Comparison of ENCODE assay signal across 24 mouse cellular contexts in the genomic region with DNA sequence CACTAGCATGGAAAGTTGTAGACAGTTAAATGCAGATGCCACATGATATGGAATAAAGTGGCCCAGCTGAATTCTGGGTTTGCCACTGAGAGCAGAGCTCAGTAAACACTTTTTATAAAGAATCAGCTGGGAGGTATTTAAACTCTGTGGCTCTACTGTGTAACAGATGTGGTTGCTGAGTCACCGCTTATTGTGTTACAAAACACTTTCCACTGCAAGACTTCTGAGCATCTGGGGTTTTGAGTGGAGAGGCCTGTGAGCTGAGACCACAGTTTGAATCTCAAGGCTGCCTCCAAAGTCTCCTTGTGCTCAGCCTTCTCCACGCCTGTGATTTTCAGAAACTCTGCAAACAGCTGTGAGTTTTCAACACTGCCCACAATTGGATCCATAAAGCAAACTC.
DNase-seq lines count a peak whose midpoint lies in the region; ATAC-seq and TF ChIP-seq lines count a peak whose summit lies in the region.
"Had no signal": no experiment of that assay in that cellular context is flagged by ENCODE, and none has a peak within 500 bp of the region (broad histone marks: within the 10 kb centered on the region; RNA-seq: fewer than 3 reads in every experiment).

No protein-coding gene starts in this region.

- no peaks in the 10 kb centered on the region for H3K4me1 ChIP-seq in lung, embryonic 14.5 days (ENCODE audit: insufficient read depth)
- 0 out of 4 replicates have a peak, but pooled peaks cover 0 to 2% of the 10 kb centered on the region in 2 experiments for H3K4me1 ChIP-seq in CH12.LX (ENCODE audit: control insufficient read depth in 1 of 2, insufficient read depth in 2 of 2)
- H3K4me1 ChIP-seq in stomach, postnatal 0 days (replicated peaks; ENCODE audit: control insufficient read depth, insufficient read depth): no peaks in the 10 kb centered on the region
- H3K4me1 ChIP-seq: forebrain, embryonic 15.5 days; heart, embryonic 13.5 days; limb, embryonic 13.5 days; midbrain, embryonic 12.5 days had no signal

- peak; percentile 14 for DNase-seq in layer of hippocampus, adult 11-12 months (ENCODE audit: low spot score)
- no peak for DNase-seq in layer of hippocampus, adult 9-10 months (ENCODE audit: low spot score)
- peak; percentile 2 for DNase-seq in lung, embryonic 14.5 days
- DNase-seq in lung, postnatal 10 days: no peak
- DNase-seq in CH12.LX (ENCODE audit: extremely low read depth): no peak
- DNase-seq in fibroblast of lung, adult 2 months (ENCODE audit: low read depth): peak; percentile 1
- DNase-seq in stomach, postnatal 0 days (ENCODE audit: low spot score): no peak
- DNase-seq in lung, postnatal 4 days: no peak
- DNase-seq: adrenal gland, postnatal 25 days; cerebellum, adult 11-12 months; cerebellum, postnatal 25 days; embryo, embryonic 11 days; gastrocnemius, postnatal 10 days; heart, postnatal 36 days; kidney, adult 8-10 months; kidney, postnatal 14 days; thymus, postnatal 25 days had no signal

- TF ChIP-seq EP300 in CH12.LX (IDR thresholded peaks at IDR 0.05; ENCODE audit: low read length): no peak
- TF ChIP-seq EP300 in stomach, postnatal 0 days (optimal IDR thresholded peaks at IDR 0.05): no peak

- H3K9ac ChIP-seq in lung, embryonic 14.5 days: no peak overlapping the region
- H3K9ac ChIP-seq in CH12.LX (ENCODE audit: insufficient read depth, low read depth): peak overlapping the region; percentile 45; the same call in 1 of the 2 replicates
- H3K9ac ChIP-seq in stomach, postnatal 0 days (ENCODE audit: low read length): no peak overlapping the region
- H3K9ac ChIP-seq: forebrain, embryonic 15.5 days; heart, embryonic 13.5 days; hindbrain, embryonic 14.5 days; limb, embryonic 13.5 days; liver, embryonic 14.5 days; midbrain, embryonic 12.5 days had no signal

- no peak for ATAC-seq in lung, embryonic 14.5 days (ENCODE audit: insufficient read depth)
- no peak for ATAC-seq in stomach, postnatal 0 days (ENCODE audit: low FRiP score, low TSS enrichment)
- ATAC-seq: forebrain, embryonic 15.5 days had no signal

- no peak overlapping the region for H3K4me2 ChIP-seq in lung, embryonic 14.5 days
- no peak overlapping the region for H3K4me2 ChIP-seq in CH12.LX (ENCODE audit: insufficient read depth, low read depth, poor library complexity, severe bottlenecking)
- H3K4me2 ChIP-seq in stomach, postnatal 0 days (replicated peaks; ENCODE audit: low read depth): no peak overlapping the region
- H3K4me2 ChIP-seq: forebrain, embryonic 15.5 days; heart, embryonic 13.5 days; hindbrain, embryonic 14.5 days; limb, embryonic 13.5 days; midbrain, embryonic 12.5 days had no signal

- H3K36me3 ChIP-seq in lung, embryonic 14.5 days (ENCODE audit: insufficient read depth): no peaks in the 10 kb centered on the region
- no peaks in the 10 kb centered on the region for H3K36me3 ChIP-seq in CH12.LX (replicated peaks in 1 of 2; ENCODE audit: control insufficient read depth in 1 of 2, insufficient read depth in 1 of 2, low read length in 1 of 2)
- H3K36me3 ChIP-seq in stomach, postnatal 0 days (ENCODE audit: control insufficient read depth, insufficient read depth, low read length): no peaks in the 10 kb centered on the region
- H3K36me3 ChIP-seq: forebrain, embryonic 15.5 days; heart, embryonic 13.5 days; limb, embryonic 13.5 days; midbrain, embryonic 12.5 days had no signal

- in situ Hi-C loops in CH12.LX (cut with MboI; ENCODE audit: low pct_ligation_motif_present, low pct_unique_long_range_greater_than_20kb, low sequenced_read_pairs): no loop called here

- no peak for TF ChIP-seq RAD21 in CH12.LX (IDR thresholded peaks at IDR 0.05; ENCODE audit: low read depth, low read length)

- H3K27me3 ChIP-seq in lung, embryonic 14.5 days (ENCODE audit: insufficient read depth, low read length): no peaks in the 10 kb centered on the region
- peaks cover 33% of the 10 kb centered on the region for H3K27me3 ChIP-seq in CH12.LX (replicated peaks)
- H3K27me3 ChIP-seq in stomach, postnatal 0 days (ENCODE audit: control insufficient read depth, insufficient read depth, low read length): no peaks in the 10 kb centered on the region
- H3K27me3 ChIP-seq: forebrain, embryonic 15.5 days; heart, embryonic 13.5 days; midbrain, embryonic 12.5 days had no signal

- H3K4me3 ChIP-seq in lung, embryonic 14.5 days (ENCODE audit: low read depth, low read length): no peak overlapping the region
- peak overlapping the region in 2 of 3 experiments; percentile 13 to 64 for H3K4me3 ChIP-seq in CH12.LX (replicated peaks in 1 of 3; ENCODE audit: low read depth in 2 of 3, low read length in 2 of 3, poor library complexity in 1 of 3)
- H3K4me3 ChIP-seq in stomach, postnatal 0 days (ENCODE audit: low read depth, low read length): no peak overlapping the region
- H3K4me3 ChIP-seq: forebrain, embryonic 15.5 days; heart, embryonic 13.5 days; limb, embryonic 13.5 days; midbrain, embryonic 12.5 days; myocyte had no signal

- no peak overlapping the region for H3K27ac ChIP-seq in lung, embryonic 14.5 days (ENCODE audit: low read depth)
- H3K27ac ChIP-seq in CH12.LX (ENCODE audit: insufficient read depth, low read depth): peak overlapping the region; percentile 33; the same call in 1 of the 2 replicates
- no peak overlapping the region for H3K27ac ChIP-seq in stomach, postnatal 0 days (replicated peaks)
- H3K27ac ChIP-seq: forebrain, embryonic 15.5 days; heart, embryonic 13.5 days; hindbrain, embryonic 14.5 days; limb, embryonic 13.5 days; liver, embryonic 14.5 days; midbrain, embryonic 12.5 days had no signal

- dilution Hi-C loops in CH12.LX (cut with MboI; ENCODE audit: extremely low pct_ligation_motif_present, extremely low pct_unique_long_range_greater_than_20kb, low sequenced_read_pairs): no loop called here

- H3K9me3 ChIP-seq in lung, embryonic 14.5 days (ENCODE audit: low read depth, low read length): no peaks in the 10 kb centered on the region
- H3K9me3 ChIP-seq in CH12.LX (replicated peaks; ENCODE audit: low read length): peaks cover 8% of the 10 kb centered on the region
- no peaks in the 10 kb centered on the region for H3K9me3 ChIP-seq in stomach, postnatal 0 days (ENCODE audit: control insufficient read depth, low read length)

- 69% methylated on average over 2 of the region's 2 CpGs for WGBS in lung, embryonic 14.5 days
- WGBS in stomach, postnatal 0 days: 65% methylated on average over 2 of the region's 2 CpGs

- TF ChIP-seq CTCF in lung, embryonic 14.5 days (IDR thresholded peaks at IDR 0.05; ENCODE audit: low read depth): no peak
- TF ChIP-seq CTCF in CH12.LX (conservative IDR thresholded peaks at IDR 0.05 in 1 of 2, IDR thresholded peaks at IDR 0.05 in 1 of 2; ENCODE audit: low read depth in 2 of 2, low read length in 2 of 2): no peak
- TF ChIP-seq CTCF in stomach, postnatal 0 days (IDR thresholded peaks at IDR 0.05; ENCODE audit: low read depth): no peak

- no peak for TF ChIP-seq POLR2A in CH12.LX (IDR thresholded peaks at IDR 0.05; ENCODE audit: low read depth, low read length)

- H3K79me2 ChIP-seq in CH12.LX (replicated peaks; ENCODE audit: control insufficient read depth, extremely low read depth, insufficient read depth, poor library complexity, severe bottlenecking): no peaks in the 10 kb centered on the region

TF ChIP-seq in CH12.LX, 34 proteins besides CTCF, POLR2A, EP300 and RAD21:
- TF ChIP-seq CHD2 (IDR thresholded peaks at IDR 0.05; ENCODE audit: low read length) (no peak), MAFK (IDR thresholded peaks at IDR 0.05; ENCODE audit: insufficient replicate concordance, low read length) (0 out of 2 replicates have a peak, but pooled peaks have one; percentile 10), SIN3A (IDR thresholded peaks at IDR 0.05; ENCODE audit: low read length) (peak; percentile 41; the same call in 1 of the 2 replicates)

Comparison
In these comparisons a context has a peak if more than half of its experiments do, and no peak if none do; other contexts are left out.
1. DNase-seq: peak in layer of hippocampus, adult 11-12 months (single experiment), lung, embryonic 14.5 days (single experiment) and fibroblast of lung, adult 2 months (single experiment); none in layer of hippocampus, adult 9-10 months (single experiment), lung, postnatal 10 days (single experiment), CH12.LX (single experiment), stomach, postnatal 0 days (single experiment) and lung, postnatal 4 days (0 of 2).
2. H3K4me3 ChIP-seq: peak in CH12.LX (2 of 3); none in lung, embryonic 14.5 days (single experiment) and stomach, postnatal 0 days (single experiment).